Mouse (Mus musculus) olfactory bulb, adult 2 months (tissue): ENCODE measurements at regions not wholly inside any gene's neighbourhood (a gene's known extent, or its start where the extent isn't known, plus 50 kb on each side); places are given as distances from the start of the nearest gene placed in this dataset.

ENCODE experiments used
- CTCF ChIP-seq: fragments of 200-500 bp; IDR thresholded peaks from 2 replicates; pipeline ENCODE4 v1.5.1; 2012; ENCODE audit warnings: low read depth, mild to moderate bottlenecking, low read length, moderate library complexity; ENCODE audit not compliant: insufficient read depth
- POLR2A ChIP-seq: fragments of 200-500 bp; IDR thresholded peaks from 2 replicates; pipeline ENCODE4 v1.6.1; 2012; ENCODE audit warnings: mild to moderate bottlenecking, low read depth, low read length, moderate library complexity; ENCODE audit not compliant: insufficient read depth

DNA sequence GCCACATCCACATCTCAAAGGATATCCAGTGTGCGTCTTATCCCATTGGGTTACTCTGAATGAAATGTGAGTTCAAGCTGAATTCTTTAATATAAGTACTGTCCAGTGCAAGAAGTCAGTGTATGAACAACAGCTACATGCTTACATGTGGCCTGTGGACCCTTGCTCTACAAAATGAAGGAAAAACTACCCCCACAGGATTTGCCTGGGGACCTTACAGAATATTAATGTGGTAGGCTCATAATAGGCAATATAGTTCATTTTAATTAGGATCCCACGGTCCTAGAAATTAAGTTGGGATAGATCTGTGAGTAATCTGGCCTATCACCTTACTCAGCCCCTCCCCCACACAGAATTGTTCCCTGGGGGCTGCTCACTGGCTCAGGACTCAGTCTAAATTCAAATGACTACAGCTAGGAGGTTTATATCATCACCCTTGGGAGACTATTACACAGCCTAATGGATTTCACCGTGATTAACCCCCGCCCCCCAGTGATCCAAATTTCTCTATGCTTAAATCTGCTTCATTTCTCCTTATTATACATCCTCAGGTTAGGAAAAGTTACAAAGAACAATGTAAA, 145.4 kb upstream of the 1700025G04Rik start:
- TF ChIP-seq POLR2A = no peak
- no peak for TF ChIP-seq CTCF
